ENCODE assay signal across 14 mouse cellular contexts in genomic region chr9:96127972-96128371, GRCm38 (mm10). TPM values are rescaled to one million over a fixed set of nuclear protein-coding genes. Genes with fewer than 3 reads are reported as not detected.
DNase-seq lines count a peak whose midpoint lies in the region; ATAC-seq and TF ChIP-seq lines count a peak whose summit lies in the region.
"Had no signal": no experiment of that assay in that cellular context is flagged by ENCODE, and none has a peak within 500 bp of the region (broad histone marks: within the 10 kb centered on the region; RNA-seq: fewer than 3 reads in every experiment).

No protein-coding gene starts in this region.

- TF ChIP-seq CTCF in CH12.LX (conservative IDR thresholded peaks at IDR 0.05 in 1 of 2, IDR thresholded peaks at IDR 0.05 in 1 of 2; ENCODE audit: low read depth in 2 of 2, low read length in 2 of 2) = peak in 1 of 2 experiments; percentile 50; a peak in 2 of 4 replicates
- TF ChIP-seq CTCF in embryonic fibroblast, embryonic 13.5 days (IDR thresholded peaks at IDR 0.05; ENCODE audit: borderline replicate concordance, insufficient read depth, low read length) = 0 out of 2 replicates have a peak, but pooled peaks have one; percentile 5

- no peak overlapping the region for H3K27ac ChIP-seq in kidney, embryonic 15.5 days
- H3K27ac ChIP-seq in CH12.LX (ENCODE audit: insufficient read depth, low read depth) = no peak overlapping the region
- H3K27ac ChIP-seq in embryonic fibroblast, embryonic 13.5 days (ENCODE audit: insufficient read depth, low read length) = no peak overlapping the region
- no peak overlapping the region for H3K27ac ChIP-seq in forebrain, embryonic 14.5 days (ENCODE audit: low read depth, low read length)
- H3K27ac ChIP-seq: embryonic facial prominence, embryonic 12.5 days; limb, embryonic 10.5 days had no signal

- no peak overlapping the region for H3K4me2 ChIP-seq in kidney, embryonic 15.5 days
- no peak overlapping the region for H3K4me2 ChIP-seq in CH12.LX (ENCODE audit: insufficient read depth, low read depth, poor library complexity, severe bottlenecking)
- no peak overlapping the region for H3K4me2 ChIP-seq in forebrain, embryonic 14.5 days (ENCODE audit: low read length)
- H3K4me2 ChIP-seq: embryonic facial prominence, embryonic 12.5 days had no signal

- TF ChIP-seq POLR2A in CH12.LX (IDR thresholded peaks at IDR 0.05; ENCODE audit: low read depth, low read length) = no peak
- TF ChIP-seq POLR2A in embryonic fibroblast, embryonic 13.5 days (IDR thresholded peaks at IDR 0.05; ENCODE audit: low read depth, low read length) = no peak

- ATAC-seq in kidney, embryonic 15.5 days (replicated peaks; ENCODE audit: low FRiP score) = no peak
- ATAC-seq in forebrain, embryonic 14.5 days = no peak

- no peak overlapping the region for H3K4me3 ChIP-seq in kidney, embryonic 15.5 days (replicated peaks)
- no peak overlapping the region for H3K4me3 ChIP-seq in CH12.LX (replicated peaks in 1 of 3; ENCODE audit: low read depth in 2 of 3, low read length in 2 of 3, poor library complexity in 1 of 3)
- no peak overlapping the region for H3K4me3 ChIP-seq in embryonic fibroblast, embryonic 13.5 days (ENCODE audit: insufficient read depth, low read length)
- no peak overlapping the region for H3K4me3 ChIP-seq in forebrain, embryonic 14.5 days (ENCODE audit: low read depth, low read length)
- H3K4me3 ChIP-seq: embryonic facial prominence, embryonic 12.5 days; limb, embryonic 10.5 days; myocyte had no signal

- dilution Hi-C loops in CH12.LX (cut with MboI; ENCODE audit: extremely low pct_ligation_motif_present, extremely low pct_unique_long_range_greater_than_20kb, low sequenced_read_pairs) = no loop called here

- no peaks in the 10 kb centered on the region for H3K79me2 ChIP-seq in CH12.LX (replicated peaks; ENCODE audit: control insufficient read depth, extremely low read depth, insufficient read depth, poor library complexity, severe bottlenecking)

- H3K9ac ChIP-seq in kidney, embryonic 15.5 days = no peak overlapping the region
- H3K9ac ChIP-seq in CH12.LX (ENCODE audit: insufficient read depth, low read depth) = no peak overlapping the region
- no peak overlapping the region for H3K9ac ChIP-seq in forebrain, embryonic 14.5 days (ENCODE audit: low read length)
- H3K9ac ChIP-seq: embryonic facial prominence, embryonic 12.5 days had no signal

- peak; percentile 11 for DNase-seq in kidney, adult 18-20 months
- DNase-seq in 416B (ENCODE audit: low read depth) (peak; percentile 14), CH12.LX (ENCODE audit: extremely low read depth) (no peak)
- DNase-seq in ovary, postnatal 36 days (ENCODE audit: low spot score) = no peak
- DNase-seq in forebrain, embryonic 14.5 days (ENCODE audit: low spot score) = no peak
- DNase-seq: cerebellum, adult 2 months; gastrocnemius, postnatal 36 days; layer of hippocampus, adult 9-11 months; lung, adult 18-20 months had no signal

- WGBS in kidney, embryonic 15.5 days = 60% methylated on average over 5 of the region's 5 CpGs
- 52% methylated on average over 5 of the region's 5 CpGs for WGBS in forebrain, embryonic 14.5 days

- no peaks in the 10 kb centered on the region for H3K4me1 ChIP-seq in kidney, embryonic 15.5 days
- no peaks in the 10 kb centered on the region for H3K4me1 ChIP-seq in CH12.LX (ENCODE audit: control insufficient read depth in 1 of 2, insufficient read depth in 2 of 2)
- H3K4me1 ChIP-seq in embryonic fibroblast, embryonic 13.5 days (ENCODE audit: control insufficient read depth, insufficient read depth, low read length) = no peaks in the 10 kb centered on the region
- no peaks in the 10 kb centered on the region for H3K4me1 ChIP-seq in forebrain, embryonic 14.5 days (ENCODE audit: control insufficient read depth, insufficient read depth, low read length)
- H3K4me1 ChIP-seq: embryonic facial prominence, embryonic 12.5 days; limb, embryonic 10.5 days had no signal

- no peaks in the 10 kb centered on the region for H3K36me3 ChIP-seq in kidney, embryonic 15.5 days
- H3K36me3 ChIP-seq in CH12.LX (replicated peaks in 1 of 2; ENCODE audit: control insufficient read depth in 1 of 2, insufficient read depth in 1 of 2, low read length in 1 of 2) = no peaks in the 10 kb centered on the region
- no peaks in the 10 kb centered on the region for H3K36me3 ChIP-seq in forebrain, embryonic 14.5 days (ENCODE audit: control insufficient read depth, insufficient read depth, low read length)
- H3K36me3 ChIP-seq: embryonic facial prominence, embryonic 12.5 days; limb, embryonic 10.5 days had no signal

- H3K9me3 ChIP-seq in kidney, embryonic 15.5 days (replicated peaks) = no peaks in the 10 kb centered on the region
- no peaks in the 10 kb centered on the region for H3K9me3 ChIP-seq in CH12.LX (replicated peaks; ENCODE audit: low read length)
- H3K9me3 ChIP-seq in forebrain, embryonic 14.5 days (replicated peaks; ENCODE audit: control insufficient read depth, low read length) = no peaks in the 10 kb centered on the region
- H3K9me3 ChIP-seq: embryonic facial prominence, embryonic 12.5 days; limb, embryonic 10.5 days had no signal

- TF ChIP-seq RAD21 in CH12.LX (IDR thresholded peaks at IDR 0.05; ENCODE audit: low read depth, low read length) = peak; percentile 25

- no peaks in the 10 kb centered on the region for H3K27me3 ChIP-seq in kidney, embryonic 15.5 days
- H3K27me3 ChIP-seq in CH12.LX (replicated peaks) = no peaks in the 10 kb centered on the region
- no peaks in the 10 kb centered on the region for H3K27me3 ChIP-seq in forebrain, embryonic 14.5 days (replicated peaks; ENCODE audit: control insufficient read depth, insufficient read depth, low read length)
- H3K27me3 ChIP-seq: embryonic facial prominence, embryonic 12.5 days had no signal

- in situ Hi-C loops in CH12.LX (cut with MboI; ENCODE audit: low pct_ligation_motif_present, low pct_unique_long_range_greater_than_20kb, low sequenced_read_pairs) = no loop called here

- TF ChIP-seq EP300 in CH12.LX (IDR thresholded peaks at IDR 0.05; ENCODE audit: low read length) = no peak

TF ChIP-seq in CH12.LX, 34 proteins besides CTCF, POLR2A, EP300 and RAD21:
- TF ChIP-seq ZNF384 (IDR thresholded peaks at IDR 0.05; ENCODE audit: low read depth, low read length) = no peak
- TF ChIP-seq SMC3 (IDR thresholded peaks at IDR 0.05; ENCODE audit: low read depth, low read length) = peak; percentile 21
- TF ChIP-seq ZMIZ1 (IDR thresholded peaks at IDR 0.05; ENCODE audit: low read depth, low read length) = no peak
- TF ChIP-seq POLR2AphosphoS2 (IDR thresholded peaks at IDR 0.05; ENCODE audit: low read depth, low read length) = no peak
- no peak for TF ChIP-seq HCFC1 (IDR thresholded peaks at IDR 0.05; ENCODE audit: low read depth, low read length)
- TF ChIP-seq NELFE (IDR thresholded peaks at IDR 0.05; ENCODE audit: low read depth, low read length) = no peak

RNA-seq across cellular contexts. Expression of gene Gk5, which starts 8.8 kb away (rescaled TPM):
- polyA plus RNA-seq in kidney, embryonic 15.5 days (2015; fragmentation: Nextera tagmentation; extraction: Ambion mirVana) = 5.5 and 5.7 TPM in 2 replicates
- total RNA-seq in CH12.LX (2012; rRNA removed) (1.9 and 2.0 TPM in 2 replicates), CH12.LX (2014; rRNA removed) (2.2 and 2.6 TPM in 2 replicates)
- polyA plus RNA-seq in CH12.LX (2012; ENCODE audit: insufficient read length, low read depth) = 1.8 and 2.4 TPM in 2 replicates
- 5.7 and 6.2 TPM in 2 replicates for polyA plus RNA-seq in embryonic fibroblast, embryonic 13.5 days (2011; ENCODE audit: insufficient read length, low read depth, missing spikeins)
- polyA plus RNA-seq in forebrain, embryonic 14.5 days (2014; fragmentation: Nextera tagmentation; extraction: Ambion mirVana) = 2.0 and 2.2 TPM in 2 replicates

Comparison
In these comparisons a context has a peak if more than half of its experiments do, and no peak if none do; other contexts are left out.
1. DNase-seq: peak in kidney, adult 18-20 months (single experiment) and 416B (single experiment); none in CH12.LX (single experiment), ovary, postnatal 36 days (single experiment) and forebrain, embryonic 14.5 days (single experiment).